Mouse (Mus musculus) cortical plate, adult 2 months (tissue): ENCODE measurements at regions not wholly inside any gene's neighbourhood (a gene's known extent, or its start where the extent isn't known, plus 50 kb on each side); places are given as distances from the start of the nearest gene placed in this dataset.
"Not testable (repeated sequence)": the region's sequence is repeated elsewhere in the genome, so short reads cannot be mapped to it uniquely, and the experiment has no call there.

Experiments
- H3K27ac ChIP-seq: fragments of 200-500 bp; 2 replicates; pipeline ENCODE4 v1.5.1; 2012; ENCODE audit warnings: low read length, control low read depth, inconsistent platforms; ENCODE audit not compliant: insufficient read depth
- H3K4me1 ChIP-seq: fragments of 200-500 bp; 2 replicates; pipeline ENCODE4 v1.6.1; 2011; ENCODE audit warnings: low read length; ENCODE audit not compliant: control insufficient read depth, insufficient read depth
- H3K4me3 ChIP-seq: fragments of 200-500 bp; 2 replicates; pipeline ENCODE4 v1.5.1; 2011; ENCODE audit warnings: mild to moderate bottlenecking, low read length, control low read depth; ENCODE audit not compliant: insufficient read depth
- CTCF ChIP-seq: fragments of 200-500 bp; IDR thresholded peaks from 2 replicates; pipeline ENCODE4 v1.5.1; 2011; ENCODE audit warnings: mild to moderate bottlenecking, control low read depth, low read length; ENCODE audit not compliant: insufficient read depth; ENCODE audit errors: extremely low read depth
- POLR2A ChIP-seq: fragments of 200-500 bp; IDR thresholded peaks from 2 replicates; pipeline ENCODE4 v1.6.1; 2011; ENCODE audit warnings: mild to moderate bottlenecking, low read length, control low read depth; ENCODE audit not compliant: insufficient read depth; ENCODE audit errors: extremely low read depth

DNA sequence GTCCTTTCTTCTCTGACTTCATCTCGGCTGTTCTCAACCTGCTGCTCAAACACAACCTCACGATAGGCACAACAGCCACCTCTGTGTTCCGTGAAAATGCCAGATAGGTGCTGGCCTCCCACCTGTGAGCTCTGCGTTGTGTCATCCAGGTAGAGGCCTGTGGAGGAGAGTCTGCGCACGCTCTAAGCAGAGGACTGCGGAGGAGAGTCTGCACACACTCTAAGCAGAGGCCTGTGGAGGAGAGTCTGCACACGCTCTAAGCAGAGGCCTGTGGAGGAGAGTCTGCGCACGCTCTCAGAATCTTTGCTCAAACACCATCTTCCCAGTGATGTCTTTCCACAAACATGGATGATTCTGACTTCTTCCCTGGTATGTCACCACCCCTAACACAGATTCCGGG lies 117.5 kb upstream of the Gcfc2 start:
- Histone ChIP-seq H3K4me3 (no peak overlapping the region), H3K4me1 (peaks cover 4% of the 10 kb centered on the region), H3K27ac (no peak overlapping the region)
- TF ChIP-seq CTCF, result no peak
- TF ChIP-seq POLR2A, result no peak

DNA sequence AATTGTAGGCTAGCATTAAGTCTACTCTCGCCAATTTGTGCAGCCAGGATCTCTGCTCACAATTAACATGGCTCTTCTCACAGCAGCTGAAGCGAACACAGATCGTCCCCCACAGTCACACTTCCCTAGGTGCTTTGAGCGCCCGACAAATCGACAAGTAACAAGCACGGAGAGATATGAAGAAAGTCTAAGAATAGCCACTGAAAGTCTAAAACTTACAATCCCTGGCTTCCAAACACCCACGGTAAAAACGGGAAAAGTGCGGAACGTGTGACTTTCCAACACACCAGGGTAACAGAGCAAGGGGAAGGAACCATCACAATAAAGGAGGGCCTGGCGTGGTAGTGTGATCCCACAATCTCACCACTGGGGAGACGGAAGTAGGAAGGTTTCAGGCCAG lies 114.8 kb upstream of the Gcfc2 start:
- TF ChIP-seq CTCF, result no peak
- no peak for TF ChIP-seq POLR2A
- no peak overlapping the region for H3K4me3 ChIP-seq
- H3K4me1 ChIP-seq, result 0 out of 2 replicates have a peak, but pooled peaks cover 2% of the 10 kb centered on the region
- H3K27ac ChIP-seq, result no peak overlapping the region

DNA sequence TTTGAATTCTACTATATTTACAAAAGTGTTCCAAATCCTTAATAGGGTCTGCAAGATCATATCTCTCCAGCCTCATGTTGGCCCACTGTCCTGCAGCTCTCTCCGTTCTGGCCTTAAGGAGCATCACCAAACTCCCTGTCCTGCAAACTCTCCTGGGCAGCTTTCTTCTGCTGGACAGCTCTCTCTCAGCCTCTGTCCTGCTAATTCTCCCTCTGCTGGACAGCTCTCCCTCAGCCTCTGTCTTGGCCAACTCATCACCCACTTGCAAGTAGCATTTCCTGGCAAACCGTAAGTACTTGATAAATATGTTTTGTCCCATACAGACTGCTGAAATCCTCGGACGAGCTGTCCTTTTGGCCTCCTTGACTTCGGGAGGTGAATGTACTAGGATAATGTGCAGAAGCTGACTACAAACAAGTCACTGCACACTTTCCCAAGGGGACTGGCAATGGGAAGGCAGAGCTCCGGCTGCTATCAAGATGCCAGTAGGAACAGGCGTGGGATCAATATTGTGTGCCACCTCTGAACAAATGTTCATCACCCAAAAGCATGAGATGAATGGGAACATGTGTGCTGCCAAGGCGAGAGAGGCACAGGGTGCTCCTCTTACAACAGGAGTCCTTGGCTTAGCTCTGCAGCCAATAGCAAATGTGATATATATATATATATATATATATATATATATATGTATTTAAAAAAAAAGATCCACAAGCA lies 108.1 kb upstream of the Gcfc2 start:
- H3K27ac ChIP-seq, result no peak overlapping the region
- H3K4me1 ChIP-seq, result peaks cover 1% of the 10 kb centered on the region
- no peak overlapping the region for H3K4me3 ChIP-seq
- no peak for TF ChIP-seq CTCF
- TF ChIP-seq POLR2A, result no peak

DNA sequence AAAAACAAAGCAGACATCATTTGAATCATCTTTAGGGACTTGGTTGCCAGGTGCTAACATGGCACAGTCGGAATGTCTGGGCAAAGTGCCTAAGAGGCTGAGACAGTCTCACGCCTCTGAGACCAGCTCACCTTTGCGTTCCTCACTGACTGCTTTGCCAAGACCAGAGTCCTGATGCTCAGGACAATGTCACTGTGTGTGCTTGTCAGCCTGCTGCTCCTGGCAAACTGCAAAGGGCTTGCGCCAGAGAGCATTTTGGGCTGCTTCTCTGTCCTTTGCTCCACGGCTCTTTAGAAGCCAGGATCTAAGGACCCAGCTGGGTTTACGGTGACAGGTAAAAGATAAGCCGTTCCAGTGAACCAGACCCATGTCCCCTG lies 107.5 kb upstream of the Gcfc2 start:
- Histone ChIP-seq H3K4me3 (no peak overlapping the region), H3K4me1 (peaks cover 1% of the 10 kb centered on the region), H3K27ac (peak overlapping the region; percentile 4; the same call in 1 of the 2 replicates)
- no peak for TF ChIP-seq POLR2A
- TF ChIP-seq CTCF, result no peak

DNA sequence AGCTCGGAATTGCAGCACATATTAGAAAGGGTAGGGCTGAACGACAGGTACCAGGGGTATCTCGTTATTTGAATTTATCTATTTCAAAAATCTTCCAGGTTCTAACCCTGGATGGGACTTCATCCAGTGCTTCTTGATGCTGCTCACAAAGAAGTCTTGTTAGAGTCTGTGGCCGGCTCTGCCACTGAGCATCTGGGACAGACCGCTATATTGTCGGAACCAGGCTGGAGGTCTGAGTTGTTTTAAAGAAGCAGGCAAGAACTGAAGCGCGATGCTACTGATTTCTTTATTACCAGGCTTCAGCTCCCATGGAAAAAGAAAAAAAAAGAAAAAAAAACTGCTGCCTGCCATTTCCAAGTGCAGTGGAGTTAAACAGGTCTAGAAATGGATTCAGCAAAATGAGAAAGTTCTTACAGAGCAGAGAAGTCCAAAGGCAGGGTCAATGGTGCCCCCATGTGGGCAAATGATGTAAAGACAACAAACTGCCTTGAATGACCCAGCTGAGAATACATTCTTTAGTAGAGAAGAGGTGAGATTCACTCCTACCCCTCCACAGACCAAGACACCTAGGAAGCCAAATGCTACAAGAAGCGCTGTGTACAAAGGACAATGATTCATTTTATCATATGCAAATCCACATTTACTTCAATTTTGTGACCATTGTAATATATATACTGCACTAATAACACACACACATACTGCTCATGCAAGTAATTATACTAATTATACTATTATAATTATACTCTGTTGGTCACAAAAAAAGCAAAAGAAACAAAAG lies 106.2 kb upstream of the Gcfc2 start:
- H3K4me1 ChIP-seq, result peaks cover 1% of the 10 kb centered on the region
- H3K27ac ChIP-seq, result no peak overlapping the region
- H3K4me3 ChIP-seq, result no peak overlapping the region
- no peak for TF ChIP-seq POLR2A
- peak; percentile 82 for TF ChIP-seq CTCF

DNA sequence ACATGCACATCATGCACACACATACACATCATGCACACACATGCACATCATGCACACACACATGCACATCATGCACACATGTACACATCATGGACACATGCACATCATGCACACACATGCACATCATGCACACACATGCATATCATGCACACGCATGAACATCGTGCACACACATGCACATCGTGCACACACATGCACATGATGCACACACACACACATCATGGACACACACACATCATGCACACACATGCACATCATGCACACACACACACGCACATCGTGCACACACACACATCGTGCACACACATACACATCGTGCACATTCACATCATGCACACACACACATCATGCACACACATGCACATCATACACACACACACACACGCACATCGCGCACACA lies 104.9 kb upstream of the Gcfc2 start:
- H3K4me3 ChIP-seq, result no peak overlapping the region
- TF ChIP-seq POLR2A, result no peak
- TF ChIP-seq CTCF, result no peak
- H3K4me1 ChIP-seq, result peaks cover 1% of the 10 kb centered on the region
- H3K27ac ChIP-seq, result no peak overlapping the region

DNA sequence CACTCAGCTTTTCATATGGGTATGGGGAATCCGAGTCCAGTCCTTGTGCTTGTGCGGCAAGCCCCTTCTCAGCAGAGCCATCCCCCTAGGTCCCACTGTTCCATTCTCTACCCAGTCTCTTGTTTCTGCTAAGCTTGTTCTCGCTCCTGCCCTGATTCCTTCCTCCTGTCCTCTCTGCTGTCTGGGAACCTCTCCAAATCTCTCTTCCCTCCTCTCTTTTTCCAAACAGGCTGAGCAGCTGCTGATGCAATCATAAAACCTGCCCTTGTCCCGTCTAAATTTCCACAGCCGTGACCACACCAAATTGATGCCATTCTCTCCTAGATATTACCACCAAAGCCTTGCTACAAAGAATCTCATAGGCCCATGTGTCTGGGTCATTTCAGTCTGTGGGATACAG lies 103.4 kb upstream of the Gcfc2 start:
- TF ChIP-seq CTCF (no peak), POLR2A (no peak)
- H3K27ac ChIP-seq, result peak overlapping the region; percentile 0
- H3K4me3 ChIP-seq, result no peak overlapping the region
- H3K4me1 ChIP-seq, result peaks cover 1% of the 10 kb centered on the region

DNA sequence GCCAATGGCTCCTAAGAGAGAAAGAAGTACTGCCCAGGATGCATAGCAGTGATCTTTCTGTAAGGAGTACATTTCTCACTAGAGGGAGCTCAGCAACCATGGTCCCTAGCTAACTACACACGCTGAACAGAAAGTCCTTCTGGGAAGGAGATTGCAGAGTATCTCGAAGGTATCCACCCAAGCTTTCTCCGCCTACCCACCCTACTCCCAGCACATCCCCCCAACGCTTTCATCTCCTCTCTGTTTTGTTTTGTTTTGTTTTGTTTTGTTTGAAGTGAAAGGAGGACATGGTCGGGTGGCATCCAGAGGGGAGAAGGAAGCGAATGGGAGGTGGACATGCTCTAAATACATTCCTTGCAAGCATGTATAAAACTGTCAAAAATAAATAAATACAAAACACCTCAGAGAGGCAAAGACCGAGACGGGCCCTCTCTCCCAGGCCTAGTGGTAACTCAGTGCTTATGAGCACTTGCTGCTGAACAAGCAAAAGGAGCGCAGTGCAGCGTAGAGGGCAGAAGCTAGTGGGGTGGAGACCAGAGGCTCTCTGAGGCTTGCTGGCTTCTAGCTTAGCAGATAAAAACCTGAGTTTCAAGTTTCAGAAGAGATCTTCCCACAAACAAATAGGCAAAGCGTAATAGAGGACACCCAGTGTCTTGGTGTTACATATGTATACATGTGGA lies 83.9 kb upstream of the Gcfc2 start:
- H3K4me1 ChIP-seq, result no peaks in the 10 kb centered on the region
- TF ChIP-seq POLR2A (no peak), CTCF (peak; percentile 77)
- H3K4me3 ChIP-seq, result peak overlapping the region; percentile 29
- H3K27ac ChIP-seq, result no peak overlapping the region

DNA sequence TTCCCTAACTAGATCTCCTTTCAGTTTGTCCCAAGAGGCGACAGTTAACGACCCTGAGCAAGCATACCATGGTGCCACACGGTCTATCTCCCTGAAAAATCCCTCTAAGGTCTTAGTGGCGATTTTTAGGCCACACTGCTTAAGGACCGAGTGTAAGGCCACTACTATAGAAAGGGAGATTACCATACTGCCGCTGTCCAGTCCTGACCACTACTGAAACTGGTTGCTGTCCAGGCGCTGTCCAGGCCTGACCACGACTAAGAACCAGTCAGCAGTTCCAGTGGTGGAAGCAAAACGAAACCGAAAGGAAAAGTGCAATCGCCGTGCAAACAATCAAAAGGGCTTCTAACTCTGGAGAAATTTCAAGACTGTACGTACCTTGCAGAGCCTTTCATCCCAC lies 55.3 kb upstream of the Gcfc2 start:
- not testable (repeated sequence) for H3K27ac ChIP-seq, H3K4me3 ChIP-seq, H3K4me1 ChIP-seq
